Mouse (Mus musculus) forebrain, embryonic 10.5 days (tissue): ENCODE measurements around the gene Sp8. TPM values are rescaled to one million over a fixed set of nuclear protein-coding genes. Genes with fewer than 3 reads are reported as not detected.
A peak's percentile ranks its signal among the peaks of the same experiment; 100 is the strongest.

Source experiments
- DNase-seq: peaks from one replicate; pipeline ENCODE4 v3.0.0-alpha.2; 2017; ENCODE audit warnings: low spot score; ENCODE audit errors: extremely low spot score
- H3K27ac ChIP-seq: fragments of 300-500 bp; sonication (generic); 2 replicates; pipeline ENCODE4 v1.5.1; 2016; ENCODE audit warnings: mild to moderate bottlenecking
- H3K27me3 ChIP-seq: fragments of 300-500 bp; sonication (generic); 2 replicates; pipeline ENCODE4 v1.6.1; 2016; ENCODE audit warnings: mild to moderate bottlenecking; ENCODE audit not compliant: poor library complexity, severe bottlenecking
- H3K36me3 ChIP-seq: fragments of 300-500 bp; sonication (generic); replicated peaks from 2 replicates; pipeline ENCODE4 v1.6.1; 2016; ENCODE audit warnings: mild to moderate bottlenecking, moderate library complexity
- H3K4me1 ChIP-seq: fragments of 300-500 bp; sonication (generic); 2 replicates; pipeline ENCODE4 v1.6.1; 2016
- H3K4me3 ChIP-seq: fragments of 300-500 bp; sonication (generic); 2 replicates; pipeline ENCODE4 v1.5.1; 2016; ENCODE audit warnings: mild to moderate bottlenecking, moderate library complexity
- H3K9me3 ChIP-seq: fragments of 300-500 bp; sonication (generic); 2 replicates; pipeline ENCODE4 v1.6.1; 2016; ENCODE audit warnings: mild to moderate bottlenecking, moderate library complexity
- WGBS: fragments of 180-500 bp; shearing (Covaris S2); methylation state at CpG from one replicate; pipeline ENCODE4 v1.1.7; 2016; 5-methylcytosine and 5-hydroxymethylcytosine counted together
- polyA plus RNA-seq: library from polyadenylated mRNA; unstranded; fragments of >200 nt; fragmentation: Nextera tagmentation; extraction: Ambion mirVana; gene quantifications from 2 replicates; pipeline ENCODE4 v1.2.1, GENCODE M21; 2016

The Sp8 gene
- polyA plus RNA-seq, 1 experiment from 2014 or later: 20.9 TPM

DNA sequence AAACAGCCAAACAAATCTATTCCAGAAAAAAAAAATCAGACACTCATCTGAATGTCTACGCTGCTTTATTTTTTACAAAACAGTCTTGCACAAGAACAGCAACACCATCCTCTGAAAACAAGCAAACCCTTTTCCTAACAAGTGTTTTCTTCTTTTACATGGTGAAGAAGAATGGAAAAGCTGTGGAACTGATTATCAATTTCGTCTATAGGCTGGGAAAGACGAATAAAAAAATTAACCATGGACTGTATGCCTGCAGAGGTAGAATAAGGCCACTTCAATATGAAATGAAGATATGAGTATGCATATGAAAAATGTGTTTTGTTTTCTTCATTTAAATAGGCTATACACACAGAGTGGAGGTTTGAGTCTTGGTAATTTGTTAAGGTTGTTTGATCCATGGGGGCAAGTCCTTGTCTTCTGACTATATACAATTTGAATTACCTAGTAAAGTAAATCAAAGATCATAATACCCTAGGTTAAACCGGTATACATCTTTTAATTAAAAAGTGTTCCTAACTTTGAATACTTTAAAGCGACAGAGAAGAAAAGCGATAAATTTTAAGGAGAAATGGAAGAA is 4.1 kb upstream of the Sp8 start:
- peak overlapping the region; percentile 53 for H3K4me3 ChIP-seq

DNA sequence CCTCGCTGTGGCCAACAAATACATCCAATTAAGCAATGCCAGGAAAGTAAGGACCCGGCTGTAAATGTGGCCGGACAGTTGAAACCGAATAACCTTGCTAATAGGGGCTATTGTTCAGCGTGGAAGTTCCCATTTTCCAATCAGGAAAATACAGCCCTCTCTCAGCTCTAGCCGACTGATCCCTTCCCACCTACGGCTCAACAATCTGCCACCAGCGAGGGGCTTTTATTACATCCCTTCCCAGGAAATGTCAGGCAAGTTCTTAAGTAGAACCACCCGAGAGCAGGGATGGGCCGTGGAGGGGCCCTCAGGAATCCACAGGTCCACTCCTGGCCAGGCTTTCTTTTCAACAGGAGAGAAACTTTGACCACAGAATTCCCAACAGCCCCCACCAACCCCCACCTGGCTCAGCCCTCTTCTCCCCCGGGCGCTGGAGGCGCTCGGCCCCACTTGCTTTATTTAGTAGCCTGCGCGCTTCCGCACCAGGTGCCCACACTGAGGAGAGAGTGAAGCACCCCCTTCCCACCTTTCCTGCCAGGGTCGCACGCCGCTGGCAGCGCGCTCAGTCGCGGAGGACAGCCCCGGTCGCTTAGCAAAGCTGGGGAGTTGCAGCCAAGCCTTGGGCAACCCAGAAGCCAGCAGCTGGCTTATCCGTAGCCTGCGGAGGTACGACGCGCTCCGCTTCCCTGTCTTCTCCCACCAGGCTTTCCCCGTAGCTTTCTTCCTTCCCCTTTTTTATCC is 3.3 kb upstream of the Sp8 start:
- under 1% methylated on average over 33 of the region's 33 CpGs for WGBS
- no peaks in the 10 kb centered on the region for H3K36me3 ChIP-seq
- peak overlapping the region; percentile 88 for H3K27ac ChIP-seq
- peak overlapping the region; percentile 53 for H3K4me3 ChIP-seq
- DNase-seq: peak; percentile 68
- peaks cover 100% of the 10 kb centered on the region for H3K27me3 ChIP-seq
- peaks cover 99% of the 10 kb centered on the region for H3K4me1 ChIP-seq
- H3K9me3 ChIP-seq: no peaks in the 10 kb centered on the region

More for the DNA sequence above, 4.1 kb upstream of the Sp8 start:
- 7% methylated on average over 6 of the region's 6 CpGs for WGBS
- H3K36me3 ChIP-seq: no peaks in the 10 kb centered on the region
- H3K9me3 ChIP-seq: no peaks in the 10 kb centered on the region
- no peak for DNase-seq
- peaks cover 100% of the 10 kb centered on the region for H3K4me1 ChIP-seq
- peaks cover 100% of the 10 kb centered on the region for H3K27me3 ChIP-seq
- H3K27ac ChIP-seq: peak overlapping the region; percentile 88

DNA sequence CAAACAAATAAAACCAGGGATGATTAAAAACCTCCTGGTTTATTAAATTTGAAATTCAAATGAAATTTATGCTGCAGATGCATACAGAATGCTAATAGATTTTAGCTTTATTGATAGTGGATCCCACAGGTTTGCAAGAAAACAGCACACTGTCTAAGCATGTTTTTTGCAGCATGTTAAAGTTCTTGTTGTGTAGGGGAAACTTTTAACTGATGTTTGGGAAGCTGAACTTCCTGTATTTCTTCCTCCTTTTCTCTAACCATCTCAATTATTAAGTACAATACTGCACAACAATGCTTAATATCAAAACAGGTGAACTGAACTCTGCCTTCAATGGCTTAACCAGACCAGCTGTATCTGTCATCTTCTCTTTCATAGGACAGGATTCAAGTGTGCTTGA is 2.0 kb upstream of the Sp8 start:
- H3K27ac ChIP-seq: peak overlapping the region; percentile 88
- H3K27me3 ChIP-seq: peaks cover 100% of the 10 kb centered on the region
- H3K36me3 ChIP-seq: peaks cover 8% of the 10 kb centered on the region
- no peak for DNase-seq
- H3K9me3 ChIP-seq: no peaks in the 10 kb centered on the region
- H3K4me1 ChIP-seq: peaks cover 98% of the 10 kb centered on the region
- peak overlapping the region; percentile 53 for H3K4me3 ChIP-seq

DNA sequence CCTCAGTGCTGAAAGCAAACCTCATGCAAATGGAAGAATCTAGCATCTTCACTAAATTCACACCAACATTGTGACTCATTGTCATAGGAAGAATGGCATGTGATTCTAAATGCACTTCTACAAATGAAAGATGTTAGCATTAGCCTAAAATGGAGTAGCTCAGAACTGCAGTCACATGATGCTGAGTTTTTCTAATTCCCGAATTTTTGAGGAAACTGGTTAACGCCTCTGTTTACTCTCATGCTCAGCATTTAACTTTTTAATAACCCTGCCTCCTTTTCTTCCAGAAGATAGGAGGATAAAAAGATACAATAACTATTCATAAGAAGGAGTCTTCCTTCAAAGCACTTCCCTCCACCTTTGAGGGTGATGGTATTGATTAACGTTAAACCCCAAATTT is 1.3 kb upstream of the Sp8 start:
- peaks cover 100% of the 10 kb centered on the region for H3K27me3 ChIP-seq
- WGBS: 5% methylated on average over 3 of the region's 3 CpGs
- H3K4me3 ChIP-seq: no peak overlapping the region
- H3K27ac ChIP-seq: no peak overlapping the region
- no peak for DNase-seq
- no peaks in the 10 kb centered on the region for H3K9me3 ChIP-seq
- H3K36me3 ChIP-seq: peaks cover 15% of the 10 kb centered on the region
- H3K4me1 ChIP-seq: peaks cover 98% of the 10 kb centered on the region

DNA sequence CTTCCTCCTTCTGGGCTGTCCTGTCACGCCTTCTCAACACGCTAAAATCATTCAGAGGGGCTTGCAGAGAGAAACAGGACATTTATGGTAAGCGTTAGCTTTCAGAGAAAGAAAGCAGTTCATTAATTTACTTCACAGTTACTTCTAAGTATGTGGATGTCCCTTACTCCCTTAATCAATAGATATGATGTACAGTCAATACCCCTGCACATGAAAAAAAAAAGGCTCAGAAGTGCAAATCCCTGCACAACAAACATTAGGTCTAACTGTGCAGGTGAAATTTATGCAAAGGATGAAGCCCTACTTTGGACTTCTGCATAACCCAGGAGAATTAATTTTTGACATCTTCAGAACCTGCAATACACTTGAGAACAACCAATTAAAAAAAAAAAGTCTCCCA is 778 bp upstream of the Sp8 start:
- Histone ChIP-seq H3K27me3 (peaks cover 100% of the 10 kb centered on the region), H3K36me3 (peaks cover 19% of the 10 kb centered on the region), H3K4me3 (peak overlapping the region; percentile 66), H3K4me1 (peaks cover 97% of the 10 kb centered on the region), H3K9me3 (no peaks in the 10 kb centered on the region), H3K27ac (0 out of 2 replicates have a peak overlapping the region, but pooled peaks have one; percentile 95)
- DNase-seq: no peak
- WGBS: 3% methylated on average over 3 of the region's 3 CpGs

DNA sequence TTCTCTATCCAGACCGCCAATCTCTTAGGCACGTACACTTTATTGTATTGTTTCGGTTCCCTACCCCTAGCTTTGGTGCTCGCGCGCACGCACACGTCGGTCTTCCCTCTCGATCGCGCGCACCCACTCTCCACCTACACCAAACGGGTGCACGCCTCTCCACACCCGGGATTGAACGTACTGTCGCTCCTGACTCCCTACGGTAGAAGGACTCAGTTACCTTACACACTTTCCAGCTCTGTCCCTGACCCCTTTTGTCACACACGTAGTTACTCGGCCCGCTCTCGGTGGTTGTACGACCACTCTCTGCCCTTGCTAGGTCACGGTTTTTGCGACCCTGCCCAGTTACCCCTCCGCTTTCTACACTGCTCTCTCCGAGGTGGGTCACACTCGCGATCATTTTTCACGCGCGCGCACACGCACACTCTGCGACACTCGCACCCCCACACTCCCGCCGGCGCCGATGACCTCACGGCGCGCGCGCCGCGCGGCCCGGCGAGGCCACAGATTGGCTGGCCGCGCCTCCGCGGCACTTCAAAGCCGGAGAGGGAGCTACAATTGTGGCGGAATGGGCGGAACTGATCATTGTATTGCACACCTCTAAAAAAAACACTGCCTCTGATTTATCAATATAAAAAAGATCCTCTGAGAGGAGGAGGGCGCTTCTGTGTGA is 656 bp downstream of the Sp8 start:
- peak; percentile 81 for DNase-seq
- Histone ChIP-seq H3K4me1 (peaks cover 83% of the 10 kb centered on the region), H3K27me3 (peaks cover 98% of the 10 kb centered on the region), H3K27ac (peak overlapping the region; percentile 95), H3K9me3 (no peaks in the 10 kb centered on the region), H3K36me3 (peaks cover 19% of the 10 kb centered on the region), H3K4me3 (peak overlapping the region; percentile 66)
- under 1% methylated on average over 59 of the region's 59 CpGs for WGBS

DNA sequence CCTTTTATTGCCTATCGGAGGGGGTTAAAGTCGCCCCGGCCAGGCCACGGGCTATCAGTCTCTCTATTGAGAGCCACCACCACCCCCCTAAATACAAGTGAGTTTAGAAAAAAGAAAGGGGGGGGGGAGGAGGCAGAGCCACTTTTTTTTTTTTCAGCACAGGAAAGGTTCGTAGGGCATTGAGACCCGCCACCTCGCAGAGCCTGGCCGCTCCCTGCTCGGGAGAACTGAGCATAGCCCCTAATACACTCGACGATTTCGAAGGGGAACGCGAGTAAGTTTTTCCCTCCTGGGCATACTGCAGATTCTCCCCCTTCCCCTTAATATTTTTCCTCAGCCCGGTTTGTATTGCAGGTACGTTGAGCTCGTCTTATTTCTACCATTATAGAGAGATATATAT is 1.3 kb downstream of the Sp8 start:
- WGBS: 0% methylated on average over 17 of the region's 17 CpGs
- Histone ChIP-seq H3K9me3 (no peaks in the 10 kb centered on the region), H3K27me3 (peaks cover 98% of the 10 kb centered on the region), H3K27ac (peak overlapping the region; percentile 95), H3K4me1 (peaks cover 77% of the 10 kb centered on the region), H3K4me3 (peak overlapping the region; percentile 66), H3K36me3 (peaks cover 19% of the 10 kb centered on the region)
- no peak for DNase-seq

DNA sequence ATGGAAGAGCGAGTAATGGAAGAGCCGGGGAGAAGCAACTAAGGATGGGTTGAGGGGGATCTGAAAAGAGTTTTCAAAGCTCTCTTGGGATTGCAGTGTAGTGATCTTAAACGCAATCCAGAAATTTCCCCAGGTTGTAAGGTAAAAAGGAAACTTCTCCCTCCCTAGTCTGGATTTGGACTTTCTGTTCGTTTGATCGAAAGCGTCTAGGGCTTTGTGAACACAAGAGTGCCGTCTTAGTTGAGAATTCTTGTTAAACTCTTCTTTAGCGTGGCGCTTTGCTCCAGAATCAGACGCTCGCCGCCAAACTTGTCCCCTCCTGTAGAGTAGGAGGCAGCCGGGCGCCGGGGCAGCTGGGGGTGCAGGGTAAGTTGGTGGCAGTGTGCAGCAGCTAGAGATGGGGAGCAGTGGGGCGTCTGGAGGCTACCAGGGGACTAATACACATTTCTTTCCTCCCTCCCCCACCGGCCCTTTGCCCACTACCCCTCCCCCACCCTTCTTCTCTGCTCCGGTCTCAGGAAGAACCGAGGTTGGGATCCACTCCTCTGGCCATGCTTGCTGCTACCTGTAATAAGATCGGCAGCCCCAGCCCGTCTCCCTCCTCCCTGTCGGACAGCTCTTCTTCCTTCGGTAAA is 1.8 kb downstream of the Sp8 start:
- Histone ChIP-seq H3K9me3 (no peaks in the 10 kb centered on the region), H3K4me1 (peaks cover 72% of the 10 kb centered on the region), H3K4me3 (peak overlapping the region; percentile 66), H3K27ac (peak overlapping the region; percentile 95), H3K27me3 (peaks cover 98% of the 10 kb centered on the region), H3K36me3 (peaks cover 19% of the 10 kb centered on the region)
- no peak for DNase-seq
- 2% methylated on average over 22 of the region's 23 CpGs for WGBS

DNA sequence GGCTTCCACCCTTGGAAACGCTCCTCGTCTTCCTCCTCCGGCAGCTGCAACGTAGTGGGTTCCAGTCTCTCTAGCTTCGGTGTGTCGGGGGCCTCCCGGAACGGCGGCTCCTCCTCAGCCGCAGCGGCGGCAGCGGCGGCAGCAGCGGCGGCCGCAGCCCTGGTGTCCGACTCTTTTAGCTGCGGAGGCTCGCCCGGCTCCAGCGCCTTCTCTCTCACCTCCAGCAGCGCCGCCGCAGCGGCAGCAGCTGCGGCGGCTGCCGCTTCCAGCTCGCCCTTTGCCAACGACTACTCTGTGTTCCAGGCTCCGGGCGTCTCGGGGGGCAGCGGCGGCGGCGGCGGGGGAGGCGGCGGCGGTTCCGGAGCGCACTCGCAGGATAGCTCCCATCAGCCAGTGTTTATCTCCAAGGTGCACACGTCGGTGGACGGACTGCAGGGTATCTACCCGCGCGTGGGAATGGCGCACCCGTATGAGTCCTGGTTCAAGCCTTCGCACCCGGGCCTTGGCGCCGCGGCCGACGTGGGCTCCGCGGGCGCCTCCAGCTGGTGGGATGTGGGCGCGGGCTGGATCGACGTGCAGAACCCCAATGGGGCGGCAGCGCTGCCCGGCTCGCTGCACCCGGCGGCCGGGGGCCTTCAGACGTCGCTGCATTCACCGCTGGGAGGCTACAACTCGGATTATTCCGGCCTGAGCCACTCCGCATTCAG is 2.5 kb downstream of the Sp8 start:
- peak; percentile 69 for DNase-seq
- WGBS: under 1% methylated on average over 77 of the region's 80 CpGs
- Histone ChIP-seq H3K4me1 (peaks cover 72% of the 10 kb centered on the region), H3K27ac (peak overlapping the region; percentile 95), H3K4me3 (peak overlapping the region; percentile 66), H3K9me3 (no peaks in the 10 kb centered on the region), H3K36me3 (peaks cover 19% of the 10 kb centered on the region), H3K27me3 (peaks cover 98% of the 10 kb centered on the region)

DNA sequence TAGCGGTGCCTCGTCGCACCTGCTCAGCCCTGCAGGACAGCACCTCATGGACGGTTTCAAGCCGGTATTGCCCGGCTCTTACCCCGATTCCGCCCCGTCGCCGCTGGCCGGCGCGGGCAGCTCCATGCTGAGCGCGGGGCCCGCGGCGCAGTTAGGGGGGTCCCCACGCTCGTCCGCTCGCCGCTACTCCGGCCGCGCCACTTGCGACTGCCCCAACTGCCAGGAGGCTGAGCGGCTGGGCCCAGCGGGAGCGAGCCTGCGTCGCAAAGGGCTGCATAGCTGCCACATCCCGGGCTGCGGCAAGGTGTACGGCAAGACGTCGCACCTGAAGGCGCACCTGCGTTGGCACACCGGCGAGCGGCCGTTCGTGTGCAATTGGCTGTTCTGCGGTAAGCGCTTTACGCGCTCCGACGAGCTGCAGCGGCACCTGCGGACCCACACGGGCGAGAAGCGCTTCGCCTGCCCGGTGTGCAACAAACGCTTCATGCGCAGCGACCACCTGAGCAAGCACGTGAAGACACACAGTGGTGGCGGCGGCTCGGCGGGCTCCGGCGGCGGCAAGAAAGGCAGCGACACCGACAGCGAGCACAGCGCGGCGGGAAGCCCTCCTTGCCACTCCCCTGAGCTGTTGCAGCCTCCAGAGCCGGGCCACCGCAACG is 3.2 kb downstream of the Sp8 start:
- Histone ChIP-seq H3K4me1 (peaks cover 72% of the 10 kb centered on the region), H3K4me3 (peak overlapping the region; percentile 66), H3K27me3 (peaks cover 98% of the 10 kb centered on the region), H3K36me3 (peaks cover 19% of the 10 kb centered on the region), H3K9me3 (no peaks in the 10 kb centered on the region), H3K27ac (peak overlapping the region; percentile 95)
- DNase-seq: peak; percentile 56
- under 1% methylated on average over 78 of the region's 78 CpGs for WGBS

DNA sequence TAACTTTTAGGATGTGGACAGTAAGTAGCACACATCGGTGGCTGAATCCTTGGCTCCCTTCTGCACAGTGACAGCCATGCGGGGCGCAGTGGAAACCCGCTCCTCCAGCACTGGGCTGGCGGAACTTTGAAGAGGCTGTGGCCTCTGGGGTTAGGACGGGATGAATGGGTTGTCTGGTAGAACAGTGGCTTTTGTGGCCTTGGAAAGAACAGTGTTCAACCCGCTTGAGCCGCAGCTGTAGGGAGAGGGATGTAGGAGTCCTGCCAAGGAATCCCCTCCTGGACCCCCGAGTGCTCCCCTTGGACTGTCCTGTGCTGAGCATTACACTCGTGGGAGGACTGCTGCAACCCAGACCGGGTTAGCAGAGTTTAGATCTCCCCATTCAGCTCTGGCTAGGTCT is 3.9 kb downstream of the Sp8 start:
- WGBS: 0% methylated on average over 11 of the region's 11 CpGs
- Histone ChIP-seq H3K27me3 (peaks cover 93% of the 10 kb centered on the region), H3K9me3 (no peaks in the 10 kb centered on the region), H3K27ac (peak overlapping the region; percentile 95), H3K36me3 (peaks cover 19% of the 10 kb centered on the region), H3K4me1 (peaks cover 72% of the 10 kb centered on the region), H3K4me3 (peak overlapping the region; percentile 66)
- DNase-seq: peak; percentile 57
